Comparison of ENCODE assay signal across 9 mouse cellular contexts in the genomic region with DNA sequence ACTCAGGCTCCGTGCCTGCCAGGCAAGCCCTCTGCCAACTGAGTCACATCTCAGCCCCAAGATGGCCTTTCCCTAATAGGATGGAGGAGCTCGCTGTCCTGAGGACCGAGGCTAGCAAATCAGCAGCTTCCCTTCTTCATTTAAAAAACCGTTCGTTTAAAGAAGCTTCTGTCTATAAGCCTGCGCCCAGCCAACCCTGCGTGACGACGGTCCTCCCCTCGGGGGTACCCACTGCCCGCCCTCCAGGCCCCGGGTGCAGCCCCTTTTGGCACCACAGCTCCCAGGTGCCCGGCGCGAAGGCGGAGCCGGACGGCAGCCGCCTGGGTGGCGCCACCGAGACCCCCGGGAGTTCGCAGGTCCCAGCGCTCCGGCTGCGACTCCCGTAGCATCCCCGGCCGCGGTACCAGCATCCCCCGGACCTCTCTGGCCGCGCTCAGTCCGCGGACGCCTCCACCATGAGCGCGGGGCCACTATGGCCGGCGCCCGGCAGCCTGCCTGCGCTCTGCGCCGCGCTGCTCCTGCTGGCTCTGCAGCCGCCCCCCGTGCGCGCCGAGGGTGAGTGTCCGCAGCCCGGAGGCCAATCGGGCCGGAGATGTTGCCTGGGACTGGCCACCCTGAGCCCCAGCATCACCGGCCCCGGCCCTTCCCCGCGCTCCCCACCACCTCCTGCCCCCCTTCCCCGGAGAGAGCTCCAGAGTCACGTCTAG. TPM values are rescaled to one million over a fixed set of nuclear protein-coding genes. Genes with fewer than 3 reads are reported as not detected.
A peak's percentile ranks its signal among the peaks of the same experiment; 100 is the strongest.
DNase-seq lines count a peak whose midpoint lies in the region; ATAC-seq and TF ChIP-seq lines count a peak whose summit lies in the region.
"Had no signal": no experiment of that assay in that cellular context is flagged by ENCODE, and none has a peak within 500 bp of the region (broad histone marks: within the 10 kb centered on the region; RNA-seq: fewer than 3 reads in every experiment).

A gene (plus strand): TSS at position 51 of the 707 bp plus-strand sequence.

- H3K27me3 ChIP-seq in lung, embryonic 16.5 days (ENCODE audit: control insufficient read depth, insufficient read depth, low read depth, low read length) = peaks cover 28% of the 10 kb centered on the region
- peaks cover 21% of the 10 kb centered on the region for H3K27me3 ChIP-seq in hindbrain, embryonic 16.5 days (replicated peaks; ENCODE audit: control insufficient read depth, insufficient read depth, low read length)
- H3K27me3 ChIP-seq in neural tube, embryonic 13.5 days = peaks cover 50% of the 10 kb centered on the region

- no peaks in the 10 kb centered on the region for H3K9me3 ChIP-seq in lung, embryonic 16.5 days (ENCODE audit: control insufficient read depth, low read length)
- H3K9me3 ChIP-seq in hindbrain, embryonic 16.5 days (ENCODE audit: control insufficient read depth, low read length) = no peaks in the 10 kb centered on the region
- no peaks in the 10 kb centered on the region for H3K9me3 ChIP-seq in neural tube, embryonic 13.5 days

- H3K9ac ChIP-seq in lung, embryonic 16.5 days (ENCODE audit: low read length) = peak within 1 kb of the TSS; percentile 53
- peak within 1 kb of the TSS; percentile 70 for H3K9ac ChIP-seq in hindbrain, embryonic 16.5 days (ENCODE audit: low read depth, low read length)
- H3K9ac ChIP-seq in neural tube, embryonic 13.5 days = peak within 1 kb of the TSS; percentile 66

- 2% methylated on average over 60 of the region's 60 CpGs for WGBS in lung, embryonic 16.5 days
- WGBS in hindbrain, embryonic 16.5 days = under 1% methylated on average over 47 of the region's 60 CpGs
- under 1% methylated on average over 60 of the region's 60 CpGs for WGBS in neural tube, embryonic 13.5 days

- H3K27ac ChIP-seq in gastrocnemius, adult 2 months = peak within 1 kb of the TSS; percentile 16; the same call in 1 of the 2 replicates
- H3K27ac ChIP-seq in lung, embryonic 16.5 days (ENCODE audit: low read length) = no peak within 1 kb of the TSS
- H3K27ac ChIP-seq in hindbrain, embryonic 16.5 days (ENCODE audit: low read depth, low read length) = no peak within 1 kb of the TSS
- no peak within 1 kb of the TSS for H3K27ac ChIP-seq in neural tube, embryonic 13.5 days (replicated peaks)

- TF ChIP-seq CTCF in gastrocnemius, adult 2 months (IDR thresholded peaks at IDR 0.05) = no peak

- H3K4me3 ChIP-seq in gastrocnemius, adult 2 months = peak within 1 kb of the TSS; percentile 66
- H3K4me3 ChIP-seq in lung, embryonic 16.5 days (ENCODE audit: low read length) = peak within 1 kb of the TSS; percentile 49
- peak within 1 kb of the TSS; percentile 62 for H3K4me3 ChIP-seq in hindbrain, embryonic 16.5 days (ENCODE audit: low read length)
- H3K4me3 ChIP-seq in neural tube, embryonic 13.5 days = peak within 1 kb of the TSS; percentile 45
- H3K4me3 ChIP-seq: myocyte had no signal

- peak; percentile 22 for DNase-seq in gastrocnemius, adult 2 months
- DNase-seq in gastrocnemius, postnatal 36 days = no peak
- no peak for DNase-seq in lung, postnatal 4 days
- DNase-seq in spleen, postnatal 10 days (ENCODE audit: low spot score in 2 of 2) = no peak
- no peak for DNase-seq in thymus, postnatal 0 days (ENCODE audit: low spot score)

- H3K4me2 ChIP-seq in lung, embryonic 16.5 days (ENCODE audit: low read depth, low read length) = peak within 1 kb of the TSS; percentile 74
- H3K4me2 ChIP-seq in hindbrain, embryonic 16.5 days (ENCODE audit: low read length) = peak within 1 kb of the TSS; percentile 89
- peak within 1 kb of the TSS; percentile 71 for H3K4me2 ChIP-seq in neural tube, embryonic 13.5 days

- intact Hi-C loops in gastrocnemius, adult 2 months (cut with DNase I) = no loop called here
- intact Hi-C loops in gastrocnemius, postnatal 36 days (cut with DNase I) = no loop called here

- ATAC-seq in lung, embryonic 16.5 days (ENCODE audit: low read depth) = peak; percentile 49
- ATAC-seq in hindbrain, embryonic 16.5 days = peak; percentile 65
- peak; percentile 56; the same call in 1 of the 2 replicates for ATAC-seq in neural tube, embryonic 13.5 days (ENCODE audit: low read depth)

- H3K4me1 ChIP-seq in lung, embryonic 16.5 days (replicated peaks; ENCODE audit: control insufficient read depth, insufficient read depth, low read length) = peaks cover 5% of the 10 kb centered on the region; the same call in 1 of the 2 replicates
- H3K4me1 ChIP-seq in hindbrain, embryonic 16.5 days (ENCODE audit: control insufficient read depth, insufficient read depth, low read depth, low read length) = peaks cover 9% of the 10 kb centered on the region
- peaks cover 12% of the 10 kb centered on the region for H3K4me1 ChIP-seq in neural tube, embryonic 13.5 days (replicated peaks)

- H3K36me3 ChIP-seq in lung, embryonic 16.5 days (ENCODE audit: control insufficient read depth, insufficient read depth, low read length) = no peaks in the 10 kb centered on the region
- no peaks in the 10 kb centered on the region for H3K36me3 ChIP-seq in hindbrain, embryonic 16.5 days (ENCODE audit: control insufficient read depth, insufficient read depth, low read length)
- no peaks in the 10 kb centered on the region for H3K36me3 ChIP-seq in neural tube, embryonic 13.5 days

RNA-seq across cellular contexts. Expression of the gene that starts here (rescaled TPM):
- 1 to 10 TPM in 1 of 2 experiments, under 1 TPM in 1; 0.69 to 1.1 TPM for total RNA-seq in gastrocnemius, adult 2 months (2021)
- under 1 TPM; 0.77 to 0.79 TPM for total RNA-seq in gastrocnemius, postnatal 36 days (2021)
- polyA plus RNA-seq in lung, embryonic 16.5 days (2015; fragmentation: Nextera tagmentation; extraction: Ambion mirVana) = 1.2 and 1.3 TPM in 2 replicates
- polyA plus RNA-seq in hindbrain, embryonic 16.5 days (2015; fragmentation: Nextera tagmentation; extraction: Ambion mirVana) = 0.84 and 1.8 TPM in 2 replicates
- polyA plus RNA-seq in neural tube, embryonic 13.5 days (2015; fragmentation: Nextera tagmentation; extraction: Ambion mirVana) = 1.1 and 2.6 TPM in 2 replicates
- 0.09 TPM in 1 of 2 replicates, not detected in the other for polyA plus RNA-seq in thymus, postnatal 0 days (2015; fragmentation: Nextera tagmentation; extraction: Ambion mirVana)
